Mouse (Mus musculus) adipocyte (in vitro differentiated cells): Measurements from ENCODE around the gene Tanc1.

Experiments used
- DNase-seq: peaks from one replicate; pipeline ENCODE4 v3.0.0-alpha.2; 2016; ENCODE audit warnings: low spot score

The Tanc1 gene

DNA sequence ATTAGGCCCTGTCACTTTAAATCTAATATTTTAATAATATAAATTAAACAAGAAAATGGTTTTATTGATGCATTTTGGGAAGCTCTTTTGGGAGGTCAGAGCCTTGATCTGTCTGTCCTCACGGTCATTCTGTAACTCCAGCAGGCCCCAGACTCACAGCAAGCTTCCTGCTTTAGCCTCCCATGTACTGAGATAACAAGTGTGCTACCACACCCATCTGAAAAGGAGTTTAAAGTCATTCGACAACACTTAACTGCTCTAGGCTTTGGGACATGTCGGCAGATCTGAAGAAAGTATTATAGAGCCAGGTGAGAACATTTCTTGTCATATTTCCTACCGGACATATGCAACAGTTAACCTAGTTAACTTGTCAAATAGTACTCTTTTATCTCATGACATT lies 69.3 kb downstream of the Tanc1 start:
- no peak for DNase-seq

DNA sequence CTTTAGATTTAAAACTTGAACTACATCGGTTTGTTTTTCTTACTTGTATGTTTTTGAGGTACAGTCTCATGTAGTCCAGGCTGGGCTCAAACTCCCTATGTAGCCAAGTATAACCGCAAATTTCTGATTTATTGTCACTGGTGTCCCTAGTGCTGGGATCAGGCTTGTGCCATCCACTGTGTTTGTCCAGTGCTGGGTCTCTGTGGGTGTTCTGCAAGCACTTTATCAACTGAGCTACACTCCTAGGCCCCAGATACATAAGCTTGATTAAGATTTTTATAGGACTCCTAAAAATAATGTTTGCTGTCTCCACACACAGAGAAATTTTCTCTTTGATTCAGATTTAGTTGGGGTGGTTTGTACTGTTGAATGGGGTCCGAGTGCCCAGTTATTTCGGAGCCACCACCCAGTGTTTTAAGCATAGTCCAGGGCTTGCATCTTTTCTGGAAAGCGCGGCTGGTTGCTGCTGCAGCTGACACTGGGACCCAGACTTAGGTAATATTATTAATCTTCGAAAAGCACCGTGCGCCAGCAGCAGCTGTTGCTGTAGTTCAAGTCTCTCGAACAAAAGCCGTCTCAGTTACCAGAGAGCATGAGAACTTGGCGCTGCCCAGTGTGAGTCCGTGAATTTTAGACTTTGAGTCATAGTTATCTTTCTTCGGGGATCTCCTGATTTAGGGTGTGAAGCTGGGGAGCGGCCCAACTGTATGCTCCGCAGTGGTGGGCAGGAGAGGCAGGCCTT lies 73.2 kb downstream of the Tanc1 start:
- DNase-seq: no peak

DNA sequence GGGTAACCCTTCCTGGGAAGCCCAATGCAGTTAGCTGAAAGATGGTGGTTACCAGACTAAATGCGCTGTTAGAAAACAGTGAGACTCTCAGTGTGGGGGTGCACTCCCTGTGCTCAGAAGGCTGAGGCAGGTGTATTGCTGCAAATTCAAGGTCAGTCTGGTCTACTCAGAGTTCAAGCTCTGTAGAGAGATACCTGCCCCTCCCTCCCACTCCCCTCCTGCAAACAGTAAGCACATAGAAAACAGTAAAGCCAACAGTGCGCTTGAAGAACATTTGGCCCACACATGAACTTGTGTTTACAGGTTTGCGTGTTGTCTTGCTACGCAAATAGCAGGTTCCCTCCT lies 73.7 kb downstream of the Tanc1 start:
- no peak for DNase-seq

DNA sequence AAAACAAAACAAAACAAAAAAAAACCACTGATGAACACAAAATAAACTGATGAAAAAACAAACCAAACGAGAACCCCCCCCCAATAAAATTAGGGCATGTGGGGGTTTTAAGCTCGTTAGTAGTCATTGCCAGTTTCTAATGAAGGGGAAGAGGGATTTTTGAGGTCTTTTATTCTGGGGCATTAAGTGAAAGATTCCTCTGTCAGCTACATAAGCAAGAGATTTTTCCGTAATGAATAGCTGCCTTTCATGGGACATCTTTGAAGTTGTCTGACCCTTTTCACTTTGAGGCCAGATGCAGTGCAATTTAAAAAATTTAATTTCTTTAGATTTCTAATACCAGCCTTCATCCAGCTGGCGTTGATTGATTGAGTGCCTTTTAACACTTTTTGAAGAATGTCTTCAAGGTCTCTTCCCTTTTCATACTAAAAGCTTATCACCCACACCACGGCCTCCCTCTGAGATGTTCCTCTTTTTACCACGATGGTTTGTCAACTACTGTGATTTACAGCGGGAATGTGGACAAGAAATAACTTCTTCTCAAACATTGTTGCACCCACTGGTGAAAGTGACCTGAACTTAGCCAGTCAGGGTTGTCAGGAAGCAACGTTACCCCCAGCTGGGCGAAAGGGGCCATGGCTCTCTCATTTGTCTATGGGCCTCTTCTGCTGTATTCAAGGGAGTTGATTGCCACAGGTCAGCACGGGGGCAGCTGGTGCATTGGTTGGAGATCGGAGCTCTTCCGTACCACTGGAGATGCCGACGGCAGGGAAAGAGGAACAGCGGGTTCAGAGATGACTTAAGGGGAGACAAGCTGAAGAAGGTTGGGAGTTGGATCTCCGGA lies 76.6 kb downstream of the Tanc1 start:
- no peak for DNase-seq

DNA sequence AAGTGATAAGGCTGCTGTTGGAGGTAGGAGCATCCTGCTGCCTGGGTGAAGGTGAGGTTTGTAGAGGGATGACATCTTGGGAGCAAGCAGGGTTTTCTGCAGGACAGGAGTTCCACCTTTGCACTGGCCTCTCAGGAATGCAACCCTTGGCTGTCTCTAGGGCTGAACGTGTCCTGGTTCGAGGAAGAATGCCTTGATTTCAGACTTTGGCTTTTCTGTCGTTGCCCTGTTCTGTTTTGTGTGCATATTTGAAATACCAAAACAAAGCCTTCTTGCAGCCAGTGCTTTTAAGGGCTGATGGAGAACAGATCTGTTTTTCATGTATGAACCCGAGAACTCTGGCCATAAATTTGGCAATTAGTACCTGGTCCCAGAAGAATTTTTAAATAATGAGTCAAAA lies 79.3 kb downstream of the Tanc1 start:
- DNase-seq: no peak

DNA sequence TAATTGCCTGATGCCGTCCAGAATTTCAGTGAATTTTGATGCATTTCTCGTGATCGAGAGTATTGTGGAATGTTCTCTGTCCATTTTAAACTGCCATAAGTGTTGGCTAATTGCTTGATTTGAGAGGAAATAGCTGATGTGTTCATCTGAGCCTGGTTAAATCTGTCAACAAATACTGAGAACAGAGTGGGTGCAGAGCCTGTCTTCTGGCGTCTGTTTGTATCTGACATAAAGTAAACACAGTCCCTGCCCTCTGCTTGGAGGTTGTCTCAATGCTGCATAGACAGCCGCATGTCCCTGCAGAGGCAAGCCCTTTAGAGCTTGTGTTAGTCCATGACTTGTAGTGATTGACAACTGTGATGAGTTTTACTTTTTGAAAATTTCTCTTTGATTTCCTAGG lies 81.6 kb downstream of the Tanc1 start:
- no peak for DNase-seq

DNA sequence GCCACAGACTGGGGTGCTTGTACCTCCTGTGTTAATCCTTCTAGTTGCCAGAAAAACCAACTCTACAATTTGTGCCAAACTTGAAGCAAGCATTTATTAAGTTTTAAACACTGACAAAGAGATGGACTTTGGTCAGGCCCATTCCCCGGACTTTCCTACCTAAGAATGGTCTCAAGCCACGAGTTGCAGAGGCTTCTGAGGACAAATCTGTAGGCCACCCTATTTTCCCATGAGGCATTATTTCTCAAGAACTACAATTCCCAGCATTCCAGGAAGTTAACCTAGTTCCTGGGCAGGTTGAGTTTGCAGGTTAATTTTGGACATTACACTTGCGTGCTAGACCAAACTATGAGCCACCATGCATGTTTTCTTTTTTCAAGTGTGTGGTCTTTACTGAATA lies 85.3 kb downstream of the Tanc1 start:
- no peak for DNase-seq

DNA sequence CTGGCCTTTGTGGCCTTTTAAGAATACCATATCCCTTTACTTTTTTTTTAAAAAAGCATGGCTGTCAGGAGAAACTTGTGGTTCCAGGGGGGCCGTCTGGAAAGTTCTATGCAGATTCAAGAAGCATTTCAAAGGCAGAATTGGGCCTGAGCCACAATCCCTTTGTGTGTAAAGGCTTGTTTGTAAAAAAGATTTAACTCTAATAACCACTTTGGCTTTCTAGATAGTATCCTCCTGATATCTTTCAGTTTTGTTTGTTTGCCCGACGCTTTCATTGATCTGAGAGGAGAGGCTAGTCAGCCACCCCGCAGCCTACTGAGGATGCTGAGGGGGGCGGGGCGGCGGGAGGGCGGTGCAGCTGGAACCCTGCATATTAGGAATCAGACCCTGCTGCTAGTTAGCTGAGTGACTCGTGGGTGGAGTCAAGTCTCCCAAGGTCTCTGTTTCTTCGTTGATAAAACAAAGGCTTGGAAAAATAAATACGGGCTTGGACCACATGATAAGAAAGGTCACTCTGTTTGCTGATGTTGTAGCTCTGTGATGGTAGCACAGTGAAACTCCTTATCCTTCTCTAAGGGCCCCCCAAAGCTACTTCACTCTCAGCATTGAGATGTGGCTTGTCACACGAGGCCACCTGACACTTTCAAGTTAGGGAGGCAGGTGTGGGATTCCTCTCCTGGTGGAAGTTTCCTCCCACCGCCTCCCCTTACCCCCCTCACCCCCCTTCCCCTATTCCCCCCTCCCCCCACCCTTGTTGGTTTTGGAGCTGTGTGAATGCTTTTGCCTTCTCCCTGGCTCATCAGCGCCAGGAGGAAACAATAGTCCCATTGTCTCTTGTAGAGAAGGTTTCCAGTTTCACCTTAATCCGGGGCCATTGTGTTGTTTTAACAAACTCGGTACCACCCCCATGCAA lies 86.1 kb downstream of the Tanc1 start:
- DNase-seq: no peak

DNA sequence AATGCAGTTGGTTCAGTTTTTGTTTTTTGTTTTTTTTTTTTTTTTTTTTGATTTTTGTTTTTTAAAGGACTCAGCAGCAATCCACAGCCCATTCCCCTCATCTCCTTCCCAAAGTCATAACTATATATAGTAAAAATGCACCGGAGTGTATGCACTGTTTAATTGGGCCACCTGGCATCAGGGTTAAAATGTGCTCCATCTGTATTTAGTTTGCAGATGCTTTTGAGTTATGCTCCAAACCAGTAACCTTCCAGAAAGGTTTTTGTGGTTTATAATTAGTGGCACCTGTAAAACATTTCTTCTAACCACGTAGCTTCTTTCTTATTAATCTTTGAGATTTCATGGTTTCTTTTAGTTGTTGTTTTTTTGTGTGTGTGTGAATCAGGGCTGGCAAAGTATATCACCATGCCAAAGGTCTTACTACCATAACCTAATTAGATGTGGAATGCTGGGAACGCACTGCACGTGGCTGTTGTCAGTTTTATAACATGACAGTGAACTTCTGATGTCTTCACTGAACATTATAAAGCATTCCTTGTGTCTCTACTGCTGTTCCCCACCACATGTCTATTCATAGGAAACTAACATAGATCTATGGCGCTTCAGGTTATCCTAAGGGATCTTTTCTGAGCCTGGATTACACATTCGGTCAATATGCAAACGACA lies 86.9 kb downstream of the Tanc1 start:
- no peak for DNase-seq

DNA sequence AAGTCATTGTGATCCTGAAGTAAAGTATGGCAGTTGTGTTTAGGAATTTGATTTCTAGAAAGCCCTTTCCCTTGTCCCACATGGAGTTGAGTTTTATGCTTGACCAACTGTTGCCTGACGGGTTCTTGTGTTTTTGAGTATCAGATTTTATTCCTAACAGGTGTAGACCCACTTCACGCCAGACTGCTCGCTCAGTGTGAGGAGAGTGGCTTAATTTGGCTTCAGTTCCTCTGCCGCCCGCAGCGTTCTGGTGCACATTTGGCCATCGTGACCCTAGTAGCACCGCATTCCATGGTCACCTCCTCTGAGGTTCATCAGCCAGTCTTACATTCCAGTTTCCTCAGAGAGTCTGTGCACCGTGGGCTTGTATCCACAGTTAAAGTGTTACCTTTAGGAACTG lies 88.1 kb downstream of the Tanc1 start:
- DNase-seq: no peak

DNA sequence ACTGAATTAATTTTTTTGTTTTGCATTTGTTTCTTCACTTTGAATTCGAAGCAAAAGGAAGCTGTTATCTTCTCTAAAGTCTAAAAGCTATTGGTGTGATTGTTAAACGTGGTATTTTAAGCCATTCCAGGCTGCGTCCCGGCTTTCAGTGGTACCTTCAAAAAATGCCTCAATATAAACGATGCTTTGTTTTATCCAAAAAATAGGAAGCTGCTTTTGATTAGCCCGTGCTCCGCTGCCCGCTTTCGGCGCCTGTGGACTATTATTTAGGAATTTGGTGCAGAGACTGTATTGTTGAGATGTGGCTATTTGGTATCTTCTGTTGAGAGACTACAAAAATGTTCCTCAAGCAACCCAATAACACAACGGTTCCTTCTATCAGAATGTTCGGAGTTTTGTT lies 93.4 kb downstream of the Tanc1 start:
- DNase-seq: no peak

DNA sequence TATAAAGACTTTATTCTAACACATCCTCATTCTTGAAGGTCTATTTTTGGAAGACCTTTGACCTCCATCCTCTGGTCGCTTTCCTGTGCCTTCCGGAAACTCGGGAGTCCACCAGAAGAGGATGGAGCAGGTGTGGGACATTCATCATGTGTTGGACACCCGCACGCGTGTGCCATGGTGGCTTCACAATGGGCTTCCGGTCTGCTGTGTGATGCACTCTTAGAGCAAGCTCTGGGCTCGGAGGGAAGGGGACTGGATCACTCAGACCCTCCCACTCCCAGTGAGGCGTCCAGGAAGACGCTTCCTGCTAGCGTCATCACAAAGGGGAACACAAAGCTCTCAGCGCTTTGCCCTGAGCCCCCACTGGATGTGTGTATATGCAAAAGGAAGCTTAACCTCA lies 95.0 kb downstream of the Tanc1 start:
- no peak for DNase-seq

DNA sequence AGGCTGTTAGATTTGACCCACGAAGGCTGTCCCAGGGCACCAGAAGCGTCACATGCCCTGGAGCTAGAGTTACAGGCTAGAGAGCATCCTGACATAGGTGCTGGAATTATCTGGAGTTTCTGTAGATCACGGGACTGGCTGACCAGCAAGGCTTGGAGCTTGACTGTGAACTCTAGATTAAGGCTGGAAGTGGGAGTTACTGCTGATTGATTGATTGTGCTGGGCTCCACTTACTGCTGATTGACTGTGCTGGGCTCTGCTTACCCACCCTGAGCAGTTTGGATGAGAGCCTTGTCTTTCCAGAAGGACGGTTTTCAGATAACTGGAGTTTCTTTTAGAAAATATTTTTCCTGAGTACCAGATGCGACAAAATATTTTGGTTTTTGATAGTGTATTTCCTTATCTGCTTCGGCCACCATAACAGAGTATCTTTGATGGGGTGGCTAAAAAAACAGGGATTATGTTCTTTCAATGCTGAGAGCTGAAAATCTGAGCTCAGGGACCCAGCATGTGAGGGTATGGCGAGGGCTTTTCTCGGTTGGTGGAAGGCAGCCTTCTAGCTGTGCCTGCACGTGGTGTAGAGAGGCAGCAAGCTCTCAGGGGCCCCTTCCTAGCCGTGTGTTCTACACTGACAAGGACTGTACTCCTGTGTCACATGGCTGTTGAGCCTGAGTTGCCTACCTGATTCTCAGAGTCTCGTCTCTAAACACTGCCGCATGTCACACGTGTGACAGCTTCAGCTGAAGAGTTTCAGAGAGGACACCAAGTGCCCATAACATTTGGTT lies 96.3 kb downstream of the Tanc1 start:
- no peak for DNase-seq

DNA sequence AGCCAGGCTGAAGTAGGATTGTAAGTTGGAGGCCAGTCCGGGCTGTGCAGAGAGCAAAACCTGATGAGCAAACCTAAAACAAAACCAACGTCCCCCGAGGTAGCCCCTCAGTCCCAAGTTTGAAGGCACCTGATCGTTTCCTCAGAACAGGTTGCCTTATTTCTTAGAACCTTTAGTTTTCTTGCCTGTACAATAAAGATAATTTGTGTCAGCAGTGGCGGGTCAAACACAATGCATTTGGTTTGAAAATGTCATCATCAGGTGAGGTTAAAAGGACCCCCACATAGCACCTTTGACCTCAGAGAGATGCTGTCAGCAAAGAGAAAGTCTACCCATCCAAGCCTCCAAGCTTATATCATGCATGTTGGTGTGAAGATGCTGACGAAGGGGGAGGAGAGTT lies 98.9 kb downstream of the Tanc1 start:
- no peak for DNase-seq

DNA sequence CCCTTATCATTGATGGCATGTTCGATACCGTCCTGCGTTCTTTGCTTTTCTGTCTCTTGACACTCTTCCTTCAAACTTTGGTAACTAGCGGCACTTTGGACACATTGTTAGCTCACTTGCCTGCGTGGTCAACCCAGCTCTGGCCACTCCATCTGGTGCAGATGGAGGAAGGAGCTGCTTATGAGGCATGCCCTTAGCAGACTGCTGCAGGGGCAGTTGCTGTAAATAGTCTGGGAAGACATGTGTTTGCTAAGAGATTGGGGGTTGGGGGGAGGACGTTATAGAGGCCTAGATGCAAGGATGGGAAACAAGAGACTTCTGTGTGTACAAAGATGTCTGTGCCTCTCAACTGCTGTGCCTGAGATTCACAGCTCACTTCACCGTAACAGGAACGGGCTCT lies 100.2 kb downstream of the Tanc1 start:
- DNase-seq: no peak

DNA sequence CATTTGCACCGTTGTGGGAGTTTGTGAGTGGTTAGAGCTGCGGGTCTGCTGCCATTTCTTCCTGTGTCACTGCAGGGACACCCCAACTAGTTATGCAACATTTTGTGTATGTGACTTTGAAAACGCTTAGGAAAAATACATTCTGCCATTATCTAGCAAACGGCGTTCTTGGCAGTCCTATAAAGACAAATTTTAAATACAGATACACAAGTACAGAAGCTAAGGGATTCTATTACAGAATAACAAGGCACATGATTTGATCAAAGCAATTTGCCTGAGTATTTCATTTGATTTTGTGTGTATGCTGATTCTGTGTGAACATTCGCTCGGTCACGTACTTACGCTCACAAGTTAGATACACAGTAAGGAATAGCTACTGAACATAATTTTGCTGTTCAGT lies 100.6 kb downstream of the Tanc1 start:
- DNase-seq: no peak

DNA sequence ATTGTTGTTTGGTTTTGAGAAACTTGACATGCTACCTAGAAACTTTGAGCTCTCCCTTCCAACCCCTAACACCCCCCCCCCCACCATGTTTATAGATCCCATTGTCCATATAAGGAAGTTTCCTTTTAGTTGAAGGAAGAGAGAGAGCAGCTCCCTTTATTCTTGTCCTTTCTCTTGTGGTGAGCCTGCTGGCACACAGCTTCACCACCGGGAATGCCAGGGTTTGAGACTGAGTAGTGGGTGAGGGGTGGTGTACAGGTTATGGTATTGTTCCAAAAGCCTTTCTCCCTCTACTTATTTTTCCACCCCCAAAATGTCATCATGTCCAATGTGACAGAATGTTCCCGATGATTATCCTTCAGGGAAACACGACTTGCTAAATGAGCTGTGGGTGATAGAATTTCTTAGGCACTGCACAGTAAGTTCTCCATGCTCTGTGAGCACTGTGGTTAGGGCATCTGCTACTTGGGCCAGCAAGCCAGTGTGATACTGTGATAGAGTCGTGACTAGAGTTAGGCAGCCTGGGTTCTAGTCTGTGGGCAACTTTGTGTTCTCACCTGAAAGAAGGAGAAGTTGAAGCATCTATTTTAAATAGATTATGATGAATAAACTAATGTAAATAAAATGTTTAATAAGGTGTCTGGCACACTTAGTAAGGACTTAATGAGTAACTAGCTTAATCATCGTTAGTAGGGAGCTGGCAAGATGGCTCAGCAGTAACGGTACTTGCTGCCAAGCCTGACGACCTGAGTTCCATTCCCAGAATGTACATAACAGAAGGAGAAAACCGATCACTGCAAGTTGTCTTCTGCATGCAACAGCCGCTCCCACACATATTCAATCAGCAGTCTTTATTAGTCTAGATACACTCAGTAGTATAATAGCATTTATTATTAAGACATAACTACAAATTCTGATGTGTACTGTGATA lies 102.0 kb downstream of the Tanc1 start:
- DNase-seq: peak; percentile 37

DNA sequence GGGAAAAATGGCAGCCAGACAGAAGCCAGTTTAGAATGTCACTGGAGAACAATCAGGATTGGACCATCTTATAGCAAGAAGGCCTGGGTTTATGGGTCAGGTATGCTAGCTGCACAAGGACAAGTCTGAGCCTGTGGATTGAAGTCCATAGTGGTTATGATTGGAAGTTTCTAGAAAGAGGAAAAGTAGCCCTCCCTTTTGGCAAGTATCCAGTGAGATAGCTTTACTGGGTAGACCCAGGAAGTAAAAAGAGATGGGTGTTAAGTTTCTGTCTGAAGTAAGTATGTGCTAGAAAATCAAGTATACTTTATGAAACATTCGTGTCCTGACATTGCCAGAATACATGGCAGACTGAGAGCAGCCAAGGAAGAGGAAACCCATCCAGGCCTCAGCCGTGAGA lies 103.2 kb downstream of the Tanc1 start:
- no peak for DNase-seq

DNA sequence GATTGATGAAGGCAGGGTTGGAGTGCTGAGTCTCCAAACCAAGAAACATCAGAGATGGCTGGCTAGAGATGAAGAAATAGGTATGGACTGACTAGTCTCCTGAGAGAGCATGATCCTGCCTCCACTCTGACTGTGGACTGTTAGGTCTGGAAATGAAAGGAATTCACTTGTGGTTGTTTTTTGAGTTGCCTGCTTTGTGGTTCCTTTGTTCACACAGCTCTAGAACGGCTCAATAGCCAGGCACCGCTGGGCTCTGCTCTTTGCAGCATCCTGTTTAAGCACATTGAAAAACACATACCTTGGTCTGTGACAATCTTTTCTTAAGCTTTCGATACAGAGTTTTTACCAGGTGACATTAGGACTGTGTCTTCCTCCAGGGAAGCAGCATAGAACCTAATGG lies 104.6 kb downstream of the Tanc1 start:
- no peak for DNase-seq

DNA sequence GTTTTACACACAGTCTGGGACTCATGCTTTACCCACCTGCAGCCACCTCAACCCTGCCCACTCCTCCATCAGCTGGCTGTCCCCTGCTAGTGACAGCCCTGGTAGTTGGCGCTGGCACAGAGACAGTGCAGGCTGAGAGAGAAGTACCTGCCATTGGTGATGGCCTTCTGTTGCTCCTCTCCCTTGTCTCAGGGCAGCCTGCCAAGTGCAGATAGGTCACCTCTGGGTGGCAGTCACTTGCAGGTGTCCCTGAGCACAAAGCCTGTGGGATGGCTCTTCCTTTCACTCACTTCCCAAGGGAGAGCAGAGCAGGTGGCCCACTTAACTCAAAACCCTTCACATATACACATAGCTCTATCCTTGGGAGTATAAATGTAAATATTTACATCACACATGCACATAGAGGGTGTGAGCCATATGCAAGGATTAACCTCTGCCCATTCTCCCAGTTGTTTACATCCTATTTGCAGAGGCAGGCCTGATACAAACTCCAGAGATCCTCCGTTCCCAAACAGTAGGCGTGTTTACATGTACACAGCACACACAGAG lies 106.0 kb downstream of the Tanc1 start:
- DNase-seq: no peak
